Mouse (Mus musculus): Measurements from ENCODE around the gene Rpa1.

DNA sequence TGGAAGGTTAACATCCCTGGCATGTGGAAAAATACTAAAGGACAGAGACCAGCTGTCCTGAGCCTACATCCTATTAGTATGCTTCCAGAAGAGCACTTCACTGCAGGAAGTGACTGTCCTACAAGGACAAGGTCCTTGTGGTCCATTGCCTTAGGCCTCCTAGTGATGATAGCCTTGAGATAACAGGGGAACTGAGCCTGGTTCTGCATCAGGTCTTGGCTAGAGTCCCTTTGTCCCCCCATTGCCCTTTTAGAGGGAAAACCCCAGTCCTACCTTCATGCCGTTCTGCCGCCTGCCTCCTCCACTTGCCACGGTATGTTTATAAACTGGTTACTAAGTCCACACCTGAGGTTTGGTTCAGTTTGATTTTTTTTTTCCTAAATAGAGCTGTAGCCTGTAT lies 85.9 kb downstream of the Rpa1 start:
- TF ChIP-seq CTCF (IDR thresholded peaks at IDR 0.05; ENCODE audit: borderline replicate concordance, insufficient read depth, low read length) (no peak), POLR2A (IDR thresholded peaks at IDR 0.05; ENCODE audit: low read depth, low read length) (no peak)
